Mouse (Mus musculus): ENCODE measurements around the gene Rwdd4a.

Rwdd4a gene

GRCm38 (mm10) chr8:47533344-47534125, at the start of gene Rwdd4a, which contains the start of gene Trappc11:
Gene Rwdd4a, plus strand, starts transcription at chr8:47533664.
Gene Trappc11, minus strand, starts transcription at chr8:47533470.
- peak; percentile 94 for DNase-seq (ENCODE audit: low spot score)

DNA sequence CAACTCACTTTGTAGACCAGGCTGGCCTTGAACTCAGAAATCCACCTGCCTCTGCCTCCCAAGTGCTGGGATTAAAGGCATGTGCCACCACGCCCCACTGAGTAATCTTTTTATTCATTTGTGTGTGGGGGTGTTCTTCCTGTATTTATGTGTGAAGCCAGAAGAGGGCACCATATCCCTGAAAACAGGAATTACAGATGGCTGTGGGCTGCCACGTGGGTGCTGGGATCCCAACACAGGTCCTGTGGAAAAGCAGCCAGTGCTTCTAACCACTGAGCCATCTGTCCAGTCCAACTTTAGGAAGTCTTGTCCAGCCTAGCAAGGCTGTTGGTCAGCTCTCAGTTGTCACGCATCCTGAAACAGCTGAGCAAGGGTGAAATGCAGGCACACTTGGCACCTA, 46.2 kb upstream of the Rwdd4a start:
- DNase-seq (ENCODE audit: low spot score): no peak

- DNase-seq (ENCODE audit: low spot score): no peak
These were observed 40.4 kb upstream of the Rwdd4a start for GRCm38 (mm10) chr8:47493106-47493505.

- DNase-seq (ENCODE audit: low spot score): no peak
These were observed 38.8 kb upstream of the Rwdd4a start for GRCm38 (mm10) chr8:47494602-47495153.

DNA sequence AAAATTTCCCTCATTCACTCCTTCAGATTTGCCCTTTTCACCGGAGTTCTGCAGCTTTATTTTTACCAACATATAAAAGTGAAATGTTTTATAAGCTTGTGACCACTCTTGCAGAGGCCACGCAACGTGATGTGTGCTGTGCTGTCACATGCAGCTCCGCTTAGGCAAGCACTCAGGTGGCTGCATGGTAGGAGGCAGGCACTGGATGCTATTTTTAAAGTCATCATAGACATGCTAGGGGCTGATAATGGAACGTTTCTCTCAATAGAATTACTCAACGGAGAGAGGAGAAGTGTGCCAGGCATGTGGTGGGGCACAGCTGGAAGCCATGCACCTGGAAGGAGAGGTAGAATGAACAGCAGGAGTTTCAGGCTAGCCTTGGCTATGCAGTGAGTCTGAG, 38.0 kb upstream of the Rwdd4a start:
- DNase-seq (ENCODE audit: low spot score): no peak

- DNase-seq (ENCODE audit: low spot score): no peak
These were observed 31.5 kb upstream of the Rwdd4a start for GRCm38 (mm10) chr8:47501994-47502393.

GRCm38 (mm10) chr8:47502546-47502945, 30.9 kb upstream of the Rwdd4a start:
- DNase-seq (ENCODE audit: low spot score): no peak

DNA sequence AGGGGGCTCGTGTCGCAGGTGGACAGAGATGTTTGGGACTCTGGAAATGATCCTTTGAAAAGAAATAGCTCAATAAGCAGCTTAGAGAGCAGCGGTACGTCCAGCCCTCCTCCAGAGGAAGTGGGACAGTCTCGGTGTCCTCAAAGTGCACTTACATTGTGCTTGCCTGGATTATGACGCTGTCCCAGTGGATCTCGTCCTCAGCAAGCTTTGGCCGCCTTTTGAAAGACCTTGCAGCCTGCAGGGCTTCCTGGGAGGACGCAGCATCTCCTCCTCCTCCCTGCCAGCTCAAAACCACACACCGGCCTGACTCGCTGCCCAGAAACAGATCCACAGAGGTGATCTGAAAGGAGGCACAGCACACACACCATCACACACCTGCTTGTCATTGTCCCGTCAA, 28.0 kb upstream of the Rwdd4a start:
- DNase-seq (ENCODE audit: low spot score): no peak

GRCm38 (mm10) chr8:47510930-47511329, 22.5 kb upstream of the Rwdd4a start:
- no peak for DNase-seq (ENCODE audit: low spot score)

DNA sequence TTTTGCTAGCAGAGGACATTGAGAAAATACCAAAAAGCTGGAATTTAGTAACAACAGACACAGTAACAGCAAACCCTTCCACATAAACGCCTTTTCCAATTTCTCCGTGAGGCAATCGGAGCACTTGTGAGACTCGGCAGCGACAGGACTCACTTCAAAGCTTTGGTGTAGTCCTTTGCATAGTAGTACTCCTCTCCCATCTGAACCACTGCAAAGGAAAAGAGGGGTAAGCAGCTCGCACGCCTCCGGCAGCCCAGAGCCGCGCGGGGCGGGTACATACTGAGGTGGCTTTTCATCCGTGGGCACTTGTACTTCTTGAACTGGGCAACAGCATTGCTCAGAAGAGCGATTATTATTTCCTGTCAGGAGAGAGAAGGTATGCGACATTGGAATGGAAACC, 19.9 kb upstream of the Rwdd4a start:
- DNase-seq (ENCODE audit: low spot score): no peak

DNA sequence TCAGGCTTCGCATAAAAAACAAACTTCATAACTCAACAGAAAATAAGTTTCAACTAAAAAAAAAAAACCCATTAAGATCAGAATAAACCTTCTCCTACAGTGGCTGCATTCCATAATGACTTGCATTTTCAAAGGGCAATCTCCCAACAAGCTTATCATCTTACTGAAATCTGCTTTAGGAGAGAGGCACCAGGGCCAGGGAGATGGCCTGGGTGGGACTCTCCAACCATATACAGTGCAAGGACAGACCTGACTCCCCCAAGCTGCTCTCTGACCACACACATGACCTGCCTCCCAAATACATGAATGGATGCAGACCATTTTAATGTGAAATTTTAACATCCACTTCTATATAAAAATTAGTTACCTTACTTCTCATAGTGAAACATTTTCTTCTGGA, 5.4 kb upstream of the Rwdd4a start:
- DNase-seq (ENCODE audit: low spot score): no peak

DNA sequence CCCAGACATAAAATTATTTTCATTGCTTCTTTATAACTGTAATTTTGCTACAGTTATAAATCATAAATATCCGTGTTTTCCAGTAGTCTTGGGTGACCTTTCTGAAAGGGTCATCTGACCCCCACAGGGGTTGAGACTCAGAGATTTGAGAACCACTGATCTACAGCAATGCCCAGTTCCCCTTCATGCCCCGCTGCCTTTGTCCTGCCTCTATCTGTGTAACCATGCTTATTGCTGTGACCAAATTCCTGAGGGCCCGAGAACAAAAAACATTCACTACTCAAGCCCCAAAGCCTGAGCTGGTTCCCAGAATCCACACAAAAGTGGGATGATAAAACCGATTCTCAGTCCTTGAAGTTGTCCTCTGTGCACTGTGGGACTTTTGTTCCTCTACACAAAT, 4.9 kb downstream of the Rwdd4a start:
- DNase-seq (ENCODE audit: low spot score): no peak

- no peak for DNase-seq (ENCODE audit: low spot score)
These were observed 9.3 kb downstream of the Rwdd4a start for GRCm38 (mm10) chr8:47542746-47543145.

GRCm38 (mm10) chr8:47544094-47544493, 10.6 kb downstream of the Rwdd4a start:
- DNase-seq (ENCODE audit: low spot score): no peak

DNA sequence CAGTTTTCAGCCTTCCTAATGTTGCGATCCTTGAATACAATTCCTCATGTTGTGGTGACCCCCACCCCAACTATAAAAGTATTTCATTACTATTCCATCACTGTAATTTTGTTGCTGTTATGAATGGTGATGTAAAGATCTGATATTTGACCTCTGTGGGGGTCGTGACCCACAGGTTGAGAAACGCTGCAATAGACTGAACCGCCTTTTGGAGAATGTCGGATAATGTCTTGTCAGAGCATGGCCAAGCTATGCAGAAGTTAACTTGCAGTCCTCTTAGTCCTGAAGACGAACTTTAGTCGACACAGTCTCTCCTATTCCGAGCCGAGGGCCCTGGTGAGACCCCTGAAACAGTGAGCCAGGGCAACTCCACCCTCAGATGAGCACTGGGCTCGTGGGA, 13.6 kb downstream of the Rwdd4a start:
- DNase-seq (ENCODE audit: low spot score): no peak

DNA sequence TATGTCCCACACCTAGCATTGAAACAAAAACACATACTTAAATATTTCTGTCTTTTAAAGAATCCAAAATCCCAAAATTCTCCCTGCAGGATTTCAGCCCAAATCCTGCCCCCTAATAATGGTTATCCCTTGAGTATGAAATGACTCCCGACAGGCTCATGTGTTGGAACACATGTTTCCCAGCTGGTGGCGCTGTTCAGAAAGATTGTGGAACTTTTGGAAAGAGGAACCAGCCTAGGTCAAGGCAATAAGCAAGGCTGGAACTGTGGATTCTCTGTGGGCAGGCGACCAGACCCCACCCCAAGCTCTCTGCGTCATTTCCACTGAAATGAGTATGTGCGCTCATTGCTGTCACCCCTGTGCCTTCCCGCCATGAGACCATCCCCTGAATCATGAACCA, 20.1 kb downstream of the Rwdd4a start:
- DNase-seq (ENCODE audit: low spot score): no peak

GRCm38 (mm10) chr8:47556446-47556845, 23.0 kb downstream of the Rwdd4a start:
- no peak for DNase-seq (ENCODE audit: low spot score)

GRCm38 (mm10) chr8:47558274-47558673, 24.8 kb downstream of the Rwdd4a start:
- no peak for DNase-seq (ENCODE audit: low spot score)

GRCm38 (mm10) chr8:47560801-47561200, 27.3 kb downstream of the Rwdd4a start:
- DNase-seq (ENCODE audit: low spot score): no peak

DNA sequence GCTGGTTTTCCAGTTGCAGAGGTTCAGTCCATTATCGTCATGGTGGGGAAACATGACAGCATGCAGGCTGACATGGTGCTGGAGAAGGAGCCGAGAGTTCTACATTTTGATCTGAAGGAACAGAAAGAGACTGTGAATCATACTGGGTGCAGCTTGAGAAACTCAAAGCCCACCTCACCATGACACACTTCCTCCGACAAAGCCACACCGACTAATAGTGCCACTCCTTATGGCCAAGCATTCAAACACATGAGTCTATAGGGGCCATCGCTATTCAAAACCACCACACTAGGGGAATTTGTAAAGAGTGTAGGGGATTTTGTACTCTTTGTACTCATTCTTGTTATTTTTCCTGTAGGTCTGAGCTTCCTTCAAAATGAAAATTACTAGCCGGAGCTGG, 33.1 kb downstream of the Rwdd4a start:
- no peak for DNase-seq (ENCODE audit: low spot score)

GRCm38 (mm10) chr8:47568098-47568497, 34.6 kb downstream of the Rwdd4a start:
- no peak for DNase-seq (ENCODE audit: low spot score)

DNA sequence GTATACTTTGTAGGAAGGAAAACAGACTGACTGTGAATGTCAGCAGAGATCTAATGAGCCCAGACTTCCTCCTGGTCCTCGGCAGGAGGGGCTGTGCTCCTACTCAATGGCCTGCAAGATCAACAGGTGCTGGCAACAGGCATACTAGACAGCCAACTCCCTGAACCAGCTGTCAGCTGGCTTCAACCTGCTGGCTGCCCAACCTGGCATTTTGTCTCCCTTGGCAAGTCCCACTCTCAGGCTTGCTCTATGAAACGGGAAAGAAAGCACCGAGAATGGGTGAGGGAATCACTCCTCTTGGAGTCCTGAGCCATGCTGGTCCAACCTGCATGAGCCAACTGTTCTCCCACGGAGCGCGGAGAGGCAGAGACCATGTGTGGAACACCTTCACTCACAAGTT, 36.7 kb downstream of the Rwdd4a start:
- DNase-seq (ENCODE audit: low spot score): no peak

GRCm38 (mm10) chr8:47573482-47573881, 40.0 kb downstream of the Rwdd4a start:
- no peak for DNase-seq (ENCODE audit: low spot score)

DNA sequence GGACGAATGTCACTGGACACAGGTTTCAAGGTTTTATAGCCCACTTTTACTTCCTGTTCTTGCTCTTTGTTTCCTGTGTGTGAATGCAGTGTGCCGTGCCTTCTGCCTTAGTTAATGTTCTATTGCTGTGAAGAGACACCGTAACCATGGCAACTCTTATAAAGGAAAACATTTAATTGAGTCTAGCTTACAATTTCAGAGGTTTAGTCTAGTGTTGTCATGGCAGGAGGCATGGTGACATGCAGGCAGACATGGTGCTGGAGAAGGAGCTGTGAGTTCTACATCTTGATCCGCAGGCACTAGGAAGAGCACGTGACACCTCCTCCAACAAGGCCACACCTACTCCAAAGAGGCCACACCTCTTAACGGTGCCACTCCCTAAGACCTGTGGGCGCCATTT, 48.0 kb downstream of the Rwdd4a start:
- peak; percentile 18 for DNase-seq (ENCODE audit: low spot score)
